Mouse (Mus musculus): Measurements from ENCODE around the gene Iqck.

Gene Iqck

DNA sequence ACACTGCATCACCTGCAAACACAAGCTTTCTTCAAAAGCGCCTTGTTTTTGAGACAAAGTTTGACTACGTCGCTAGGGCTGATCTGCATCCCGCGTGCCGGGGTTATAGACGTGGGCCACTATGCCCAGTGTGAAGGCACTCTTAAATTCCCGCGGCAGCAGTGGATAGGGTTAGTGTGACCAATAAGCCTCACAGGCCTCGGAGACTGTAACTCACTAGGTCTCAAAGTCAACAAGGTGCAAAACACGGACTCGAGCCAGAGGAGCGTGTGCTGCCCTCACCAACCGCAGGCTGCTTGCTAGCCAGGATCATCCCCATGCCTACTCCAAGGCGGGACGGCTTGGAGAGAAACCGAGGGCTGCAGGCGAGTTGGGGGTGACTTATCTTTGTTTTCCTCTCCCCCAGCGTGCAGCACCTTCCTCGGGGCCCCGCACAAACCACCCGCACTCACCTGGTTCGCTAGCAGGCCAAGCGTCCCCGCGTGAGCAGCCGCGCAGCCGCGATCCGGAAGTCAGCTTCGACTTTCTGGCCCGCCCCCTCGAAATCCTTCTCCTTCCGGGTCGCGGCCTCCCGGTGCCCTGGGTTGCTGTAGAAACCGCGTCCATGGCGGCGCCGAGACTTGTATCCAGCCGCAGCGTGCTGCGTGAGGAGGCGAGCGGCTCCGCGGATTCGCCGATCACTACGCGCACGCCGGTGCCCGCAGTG, at the start of gene Iqck:
TSS of gene Iqck (plus strand) at position 582 of the 706 bp plus-strand sequence.
- peak; percentile 66 for DNase-seq (ENCODE audit: low spot score)

DNA sequence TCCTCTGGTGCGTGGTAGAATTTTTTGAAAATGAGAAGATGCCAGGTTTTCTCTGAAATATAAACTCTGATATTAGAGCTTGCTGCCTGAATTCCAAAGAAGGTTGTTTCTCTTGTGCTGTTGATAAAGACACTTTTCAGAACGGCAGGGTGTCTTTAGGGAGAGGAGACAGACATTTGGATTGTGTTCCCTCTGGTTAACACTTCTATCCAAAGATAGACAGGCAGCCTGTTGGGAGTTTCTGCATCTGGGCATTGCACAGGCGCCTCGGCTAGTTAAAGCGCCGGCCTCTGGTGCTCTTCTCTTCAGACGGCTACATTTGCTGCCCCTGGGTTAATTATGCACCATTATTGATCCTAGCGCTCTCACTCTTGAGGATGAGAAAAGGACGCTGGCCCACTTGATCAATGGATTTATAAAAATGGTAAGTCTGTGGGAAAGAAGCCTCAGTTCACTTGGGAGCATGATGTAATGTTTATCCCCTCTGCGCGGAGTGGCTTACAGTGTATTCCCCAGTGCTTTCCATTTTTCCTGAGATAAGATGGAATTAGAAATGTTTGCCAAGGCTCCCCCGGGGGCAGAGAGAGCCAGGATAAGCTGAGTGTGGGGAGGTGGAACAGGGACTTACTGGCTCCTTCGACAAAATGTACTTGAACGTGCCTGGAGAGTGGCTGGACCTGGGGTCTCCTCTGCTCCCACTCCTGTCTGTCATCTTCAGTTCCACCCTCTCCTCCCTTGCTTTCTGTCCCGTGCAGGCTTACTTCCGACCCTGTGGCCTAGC, 48.7 kb upstream of the Iqck start:
- no peak for DNase-seq (ENCODE audit: low spot score)

DNA sequence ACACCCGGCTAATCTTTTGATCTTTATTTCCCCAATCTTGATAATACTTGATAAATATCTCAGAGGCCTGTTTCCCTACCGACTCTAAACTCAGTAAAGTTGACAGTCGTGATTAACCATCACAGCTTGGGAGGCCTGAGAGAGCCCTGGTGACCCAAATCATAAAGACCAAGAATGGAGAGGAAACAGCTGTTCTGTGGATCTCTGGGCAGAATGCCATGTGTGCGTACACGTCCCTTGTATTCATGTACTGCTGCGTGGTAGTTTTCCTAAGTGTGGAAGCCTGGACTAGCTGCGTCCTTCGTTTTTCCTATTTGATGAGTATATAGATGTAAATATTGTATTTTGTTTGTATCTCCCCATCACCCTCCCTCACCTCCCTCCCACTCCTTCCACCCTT, 47.7 kb upstream of the Iqck start:
- DNase-seq (ENCODE audit: low spot score): no peak

DNA sequence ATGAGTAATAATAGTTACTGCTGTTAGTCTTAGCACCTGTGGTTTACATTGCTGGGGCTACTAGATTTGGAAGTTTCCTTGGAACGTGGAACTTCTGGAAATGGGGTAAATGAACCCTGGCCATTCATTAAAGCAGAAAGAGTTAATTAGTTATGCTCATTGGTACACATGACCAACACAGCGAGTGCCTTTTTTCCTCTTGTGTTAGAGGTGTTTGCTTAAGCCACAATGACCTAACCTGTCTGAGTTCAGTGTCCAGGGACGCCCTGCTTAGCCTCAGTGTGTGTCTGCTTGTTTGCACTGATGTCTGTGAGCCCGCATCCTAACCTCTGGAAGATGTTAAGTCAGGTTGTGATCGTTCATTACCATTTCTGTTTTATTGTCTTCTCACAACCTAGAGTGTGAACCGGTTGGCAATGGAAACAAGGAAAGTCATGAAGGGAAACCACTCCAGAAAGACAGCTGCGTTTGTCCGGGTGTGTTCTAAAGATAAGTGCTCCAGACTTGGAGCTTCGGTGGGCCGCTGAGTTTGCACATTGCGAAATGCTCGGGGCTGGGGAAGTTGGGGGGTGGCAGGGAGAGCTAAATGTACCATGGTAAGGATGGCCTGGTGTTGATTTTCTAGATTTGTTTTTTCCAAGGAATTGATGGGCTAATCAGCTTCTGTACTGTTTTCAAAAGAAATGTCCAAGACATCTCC, 44.0 kb upstream of the Iqck start:
- no peak for DNase-seq (ENCODE audit: low spot score)

DNA sequence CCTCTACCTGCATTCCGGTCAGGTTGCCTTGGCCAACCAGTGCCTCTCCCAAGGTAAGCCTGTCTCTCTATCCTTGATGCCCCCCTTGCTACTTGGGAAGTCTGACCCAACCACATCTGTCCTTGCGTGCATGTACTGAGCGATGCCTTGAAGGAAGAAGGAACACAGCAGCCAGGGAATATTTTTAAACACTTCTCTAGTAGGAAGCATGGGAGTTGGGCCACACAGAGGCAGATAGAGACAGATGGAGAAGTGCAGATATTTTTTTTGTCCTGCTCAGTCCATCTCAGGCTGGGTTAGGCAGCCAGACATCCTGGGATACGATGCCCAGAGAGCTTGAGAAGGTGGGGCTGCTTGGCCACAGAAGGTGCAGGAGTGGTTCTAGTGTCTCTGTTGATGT, 42.0 kb upstream of the Iqck start:
- no peak for DNase-seq (ENCODE audit: low spot score)

DNA sequence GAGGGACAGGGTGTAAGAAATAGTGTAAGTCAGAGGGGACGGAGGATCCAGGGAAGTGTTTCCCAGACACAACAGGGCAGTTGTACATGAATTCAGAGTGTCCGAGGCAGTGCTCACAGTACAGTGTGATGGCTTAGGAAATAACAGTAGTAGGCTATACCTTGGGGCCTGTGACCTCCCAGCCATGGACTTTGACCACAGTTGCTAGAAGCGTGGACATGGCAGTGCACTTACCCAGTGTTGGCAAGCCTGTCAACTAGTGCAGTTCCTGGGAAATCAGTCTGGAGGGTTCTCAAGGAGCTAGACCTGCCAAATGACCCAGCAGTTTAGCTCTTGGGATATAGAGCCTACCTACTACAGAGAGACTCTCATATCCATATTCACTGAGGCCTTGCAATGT, 39.3 kb upstream of the Iqck start:
- no peak for DNase-seq (ENCODE audit: low spot score)

DNA sequence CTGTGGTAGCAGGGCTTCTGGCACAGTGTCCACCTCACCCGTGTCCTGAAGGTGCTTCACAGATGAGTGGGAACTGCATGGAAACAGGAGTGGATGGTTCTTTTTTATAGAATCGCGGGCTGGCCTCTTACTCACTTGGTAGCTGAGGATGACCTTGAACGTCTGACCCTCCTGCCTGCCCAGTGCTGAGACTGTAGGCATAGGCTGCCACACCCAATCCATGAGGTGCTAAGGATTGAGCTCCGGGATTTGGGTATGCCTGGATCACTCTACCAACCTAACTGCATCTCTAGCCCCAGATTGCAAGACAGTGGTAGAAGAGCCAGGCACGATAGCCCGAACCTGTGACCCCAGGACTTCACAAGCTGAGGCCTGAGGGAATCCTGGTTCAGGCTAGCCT, 37.8 kb upstream of the Iqck start:
- DNase-seq (ENCODE audit: low spot score): no peak

DNA sequence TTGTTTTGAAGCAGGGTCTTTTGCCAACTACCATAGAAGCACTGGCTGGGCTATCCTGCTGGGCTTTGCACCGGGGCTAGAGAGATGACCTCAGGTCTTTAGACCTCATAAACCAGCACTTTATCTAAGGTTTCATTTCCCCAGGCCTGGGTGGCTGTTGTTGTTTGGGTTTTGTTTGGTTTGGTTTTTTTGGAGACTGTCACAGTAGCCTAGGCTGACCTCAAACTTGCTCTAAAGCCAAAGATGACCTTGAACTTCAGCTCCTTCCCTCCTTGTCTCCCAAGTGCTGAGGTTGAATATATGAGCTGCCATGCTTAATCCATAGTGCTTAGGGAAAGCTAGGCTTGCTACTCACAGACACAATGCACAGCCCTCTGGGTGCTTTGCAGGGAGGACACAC, 35.9 kb upstream of the Iqck start:
- no peak for DNase-seq (ENCODE audit: low spot score)

DNA sequence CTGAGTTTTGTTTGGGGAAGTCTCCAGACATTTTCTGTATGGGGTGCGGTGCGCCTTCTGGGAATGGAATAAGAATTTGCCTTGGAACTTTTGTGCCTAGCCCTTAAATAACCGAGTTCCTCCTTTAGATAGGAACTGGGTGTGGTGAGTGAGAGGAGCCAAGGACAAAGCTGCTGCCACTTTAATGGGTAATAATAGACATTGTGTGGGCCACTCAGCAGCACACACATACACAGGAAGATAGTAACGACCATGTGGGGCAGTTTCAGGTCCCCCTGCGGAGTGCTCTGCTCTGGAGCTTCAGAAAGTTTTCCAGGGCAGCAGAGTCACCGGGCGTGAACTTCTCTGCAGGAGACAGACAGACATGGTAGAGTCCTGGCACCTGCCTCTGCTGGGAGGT, 34.2 kb upstream of the Iqck start:
- no peak for DNase-seq (ENCODE audit: low spot score)

DNA sequence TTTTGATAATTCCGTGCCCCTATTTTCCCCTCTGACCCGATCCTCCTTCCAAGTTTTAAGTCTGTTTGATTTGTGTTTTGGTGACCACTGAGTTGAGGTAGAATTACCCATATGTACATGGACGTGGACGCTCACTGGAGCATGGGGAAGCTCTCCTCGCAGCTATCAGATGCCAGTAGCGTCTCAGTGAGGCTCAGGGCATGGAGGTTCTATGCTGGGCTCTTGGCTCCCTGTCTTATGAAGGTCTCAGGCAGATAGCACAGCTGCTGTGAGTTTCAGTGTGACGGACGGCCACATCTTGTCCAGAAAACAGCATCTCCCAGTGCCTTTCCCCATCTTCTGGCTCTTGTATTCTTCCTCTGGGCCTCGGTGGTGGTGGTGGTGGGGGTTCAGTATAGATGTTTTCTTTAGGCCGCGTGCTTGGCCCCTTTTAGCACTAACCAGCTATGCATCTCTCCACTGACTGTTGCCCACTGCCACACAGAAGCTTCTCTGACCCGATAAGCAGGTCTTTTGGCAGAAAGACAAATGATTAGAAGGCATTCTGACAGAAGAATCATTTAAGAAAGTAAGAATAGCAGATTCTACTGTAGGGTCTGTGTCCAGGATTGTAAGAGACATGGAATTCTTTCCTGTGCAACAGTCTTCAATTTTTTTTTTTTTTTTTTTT, 33.5 kb upstream of the Iqck start:
- no peak for DNase-seq (ENCODE audit: low spot score)

DNA sequence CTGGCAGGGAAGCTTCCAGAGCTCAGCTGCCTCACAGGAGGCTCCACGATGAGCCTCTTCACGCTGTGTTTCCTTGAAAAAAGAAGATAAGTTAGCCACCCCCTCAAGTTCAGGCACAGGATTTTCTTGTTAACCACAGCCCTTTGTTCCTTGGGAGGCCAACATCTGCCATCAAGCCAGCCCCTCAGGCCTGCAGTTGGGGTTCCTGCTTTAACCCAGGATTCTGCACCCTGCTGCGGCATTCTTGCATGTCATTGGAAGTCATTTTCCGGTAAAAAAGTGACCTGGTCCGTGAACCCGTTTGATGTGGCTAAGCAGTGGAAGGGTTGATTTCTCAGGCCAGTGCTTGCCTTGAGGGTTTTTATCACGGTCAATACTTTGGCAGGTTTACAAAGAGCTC, 31.1 kb upstream of the Iqck start:
- DNase-seq (ENCODE audit: low spot score): no peak

DNA sequence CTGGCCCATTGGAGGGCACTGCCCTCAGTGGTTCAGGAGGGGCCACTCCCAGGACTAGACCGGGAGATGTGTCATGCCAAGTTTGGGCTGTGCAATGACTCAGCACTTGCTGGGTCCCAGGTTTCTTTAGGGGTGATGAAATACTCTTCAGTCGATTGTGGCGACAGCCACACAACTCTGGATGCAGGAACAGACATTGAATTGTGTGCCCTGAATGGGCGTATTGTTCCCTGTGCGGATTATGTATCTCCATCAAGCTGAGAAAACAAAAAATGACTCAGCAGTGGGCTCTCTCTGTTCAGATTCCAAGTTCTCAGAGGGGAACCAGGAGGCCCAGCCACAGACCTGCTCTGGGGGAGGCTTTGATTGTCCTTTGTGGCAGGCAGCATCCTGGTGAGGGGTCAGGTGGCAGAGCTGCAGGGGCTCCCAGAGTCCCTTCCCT, 27.6 kb upstream of the Iqck start:
- DNase-seq (ENCODE audit: low spot score): no peak

DNA sequence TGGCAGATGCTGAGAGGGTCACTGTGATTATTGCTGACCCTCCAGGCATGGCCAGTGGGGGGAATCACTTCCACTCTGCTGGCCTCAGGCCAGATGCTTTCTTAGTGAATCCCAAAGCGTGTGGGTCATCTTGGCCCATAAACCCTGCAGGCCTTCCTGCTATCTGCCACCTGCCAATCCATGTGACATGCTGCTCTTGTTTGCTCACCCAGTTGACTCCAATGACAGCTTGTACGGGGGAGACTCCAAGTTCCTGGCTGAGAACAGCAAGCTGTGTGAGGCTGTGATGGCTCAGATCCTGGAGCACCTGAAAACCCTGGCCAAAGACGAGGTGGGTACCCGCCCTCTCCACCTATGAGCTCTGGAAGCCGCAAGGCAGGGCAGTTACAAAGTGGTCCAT, 17.7 kb upstream of the Iqck start:
- DNase-seq (ENCODE audit: low spot score): no peak

DNA sequence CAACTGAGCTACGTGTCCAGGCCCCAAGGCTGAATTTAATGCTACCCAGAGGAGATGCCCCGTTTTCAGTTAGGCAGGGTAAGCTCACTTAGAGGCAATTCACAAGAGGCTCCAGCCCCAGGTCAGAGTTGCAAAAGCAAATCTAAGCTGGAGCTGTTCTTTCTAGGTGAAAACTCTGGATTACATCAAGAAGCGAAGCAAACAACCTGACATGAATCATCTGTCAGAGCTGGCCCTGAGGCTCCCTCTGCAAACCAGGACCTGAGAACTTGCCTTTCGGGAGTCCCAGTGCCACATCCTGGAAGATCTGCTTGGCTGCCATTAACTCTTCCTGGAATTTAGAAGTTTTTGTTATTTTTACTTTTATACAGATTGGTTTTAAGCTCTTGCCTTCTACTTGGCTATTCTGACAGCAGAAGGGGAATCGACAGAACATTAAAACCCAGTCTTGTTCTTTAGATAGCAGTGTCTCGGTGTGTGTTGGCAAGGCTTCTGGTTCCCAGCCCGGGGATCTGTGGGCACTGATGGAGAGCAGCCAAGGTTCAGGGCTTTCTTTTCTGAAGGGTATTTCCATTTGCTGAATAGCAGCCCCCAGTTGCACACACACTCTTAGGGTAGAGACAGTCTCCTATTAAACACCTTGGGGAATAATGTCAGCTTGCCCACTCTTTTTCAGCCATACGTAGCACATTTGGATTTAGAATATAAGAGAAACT, 14.4 kb upstream of the Iqck start:
- no peak for DNase-seq (ENCODE audit: low spot score)

DNA sequence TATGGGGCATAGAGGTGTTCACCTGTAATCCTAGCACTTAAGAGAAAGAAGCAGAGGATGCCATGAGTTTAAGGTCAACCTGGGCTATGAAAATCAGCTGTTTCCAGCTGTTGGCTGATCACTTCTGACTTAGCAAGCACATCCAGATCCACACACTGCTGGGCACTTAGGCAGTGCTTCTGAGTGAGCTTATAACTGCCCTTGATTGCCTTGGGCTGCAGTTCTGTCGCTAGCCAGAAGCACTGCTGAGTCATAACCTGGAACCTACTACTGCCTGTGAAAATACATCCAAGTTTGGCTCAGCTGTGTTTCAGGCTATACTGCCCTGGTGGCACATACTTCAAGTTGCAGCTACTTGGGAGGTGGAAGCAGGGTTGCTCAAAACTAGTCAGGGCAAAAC, 13.8 kb upstream of the Iqck start:
- no peak for DNase-seq (ENCODE audit: low spot score)

DNA sequence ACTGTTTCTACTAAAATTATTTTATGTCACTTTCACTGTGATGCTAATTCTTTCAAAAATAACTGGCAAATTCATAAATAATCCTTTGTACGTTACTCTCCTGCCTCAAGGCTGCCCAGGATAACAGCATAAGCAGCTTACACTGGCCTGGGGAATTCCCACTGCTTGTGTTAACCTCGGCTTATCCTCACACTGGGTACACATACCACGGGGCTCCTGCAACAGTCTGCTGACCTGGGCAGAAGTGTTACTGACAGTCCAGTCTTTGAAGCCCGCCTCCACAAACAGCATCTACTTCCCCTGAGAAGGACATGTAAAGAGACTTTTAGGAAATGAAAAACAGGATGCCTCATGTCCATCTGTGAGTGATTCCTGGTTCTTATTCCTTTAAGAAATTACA, 12.6 kb upstream of the Iqck start:
- no peak for DNase-seq (ENCODE audit: low spot score)

DNA sequence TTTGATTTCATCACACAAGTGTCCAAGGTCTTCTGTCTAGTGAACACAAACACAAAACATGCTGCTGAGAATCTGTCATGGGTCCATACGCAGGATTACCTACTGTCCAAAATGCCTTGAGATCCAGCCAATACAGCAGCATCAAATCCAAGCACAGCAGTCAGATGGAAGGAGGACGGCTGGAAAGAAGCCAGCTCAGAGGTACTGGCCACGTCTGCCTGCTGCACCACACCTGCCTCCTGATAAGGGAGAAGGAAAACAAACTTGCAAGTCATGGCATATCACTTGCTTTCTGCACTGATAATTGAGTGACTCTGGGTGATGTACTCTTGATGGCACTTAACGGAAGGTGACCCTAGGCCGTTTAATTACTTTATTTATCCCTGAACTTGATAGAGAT, 10.4 kb upstream of the Iqck start:
- no peak for DNase-seq (ENCODE audit: low spot score)

DNA sequence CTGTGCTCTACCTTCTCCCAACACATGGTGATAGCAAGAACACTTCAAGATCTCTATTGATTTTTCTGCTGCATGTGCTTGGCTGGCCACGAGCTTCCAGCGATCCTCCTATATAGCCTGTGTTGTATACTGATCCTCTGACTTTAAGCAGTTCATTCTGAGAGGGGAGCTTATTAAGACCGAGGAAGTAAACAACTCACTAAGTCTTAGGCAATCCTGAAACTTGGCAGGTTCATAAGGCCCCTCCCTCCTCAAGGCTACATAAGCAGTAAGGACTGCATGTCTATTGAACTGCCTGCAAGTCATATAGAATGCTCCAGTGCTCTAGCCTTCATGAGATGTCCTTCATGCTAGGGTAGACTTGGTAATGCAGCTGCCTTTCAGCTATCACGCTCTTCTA, 9.2 kb upstream of the Iqck start:
- no peak for DNase-seq (ENCODE audit: low spot score)

DNA sequence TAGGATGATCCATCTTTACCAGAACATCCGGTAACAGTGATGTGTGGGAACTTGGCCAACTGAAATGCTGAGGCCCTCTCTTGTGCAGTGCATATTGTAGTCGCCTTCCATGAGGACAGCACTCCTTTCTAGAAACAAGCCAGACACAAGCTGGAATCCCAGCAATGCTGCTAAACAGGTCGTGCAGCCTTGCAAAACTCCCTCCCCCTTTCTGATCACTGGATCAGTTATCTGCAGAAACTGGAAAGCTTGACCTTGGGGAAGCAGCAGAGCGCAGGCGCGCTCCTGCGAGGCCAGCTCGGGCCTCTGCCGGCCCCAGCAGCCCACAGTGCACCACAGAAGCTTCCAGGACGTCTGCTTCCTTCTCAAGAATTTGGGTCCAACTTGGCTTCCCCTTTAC, 6.8 kb upstream of the Iqck start:
- no peak for DNase-seq (ENCODE audit: low spot score)

DNA sequence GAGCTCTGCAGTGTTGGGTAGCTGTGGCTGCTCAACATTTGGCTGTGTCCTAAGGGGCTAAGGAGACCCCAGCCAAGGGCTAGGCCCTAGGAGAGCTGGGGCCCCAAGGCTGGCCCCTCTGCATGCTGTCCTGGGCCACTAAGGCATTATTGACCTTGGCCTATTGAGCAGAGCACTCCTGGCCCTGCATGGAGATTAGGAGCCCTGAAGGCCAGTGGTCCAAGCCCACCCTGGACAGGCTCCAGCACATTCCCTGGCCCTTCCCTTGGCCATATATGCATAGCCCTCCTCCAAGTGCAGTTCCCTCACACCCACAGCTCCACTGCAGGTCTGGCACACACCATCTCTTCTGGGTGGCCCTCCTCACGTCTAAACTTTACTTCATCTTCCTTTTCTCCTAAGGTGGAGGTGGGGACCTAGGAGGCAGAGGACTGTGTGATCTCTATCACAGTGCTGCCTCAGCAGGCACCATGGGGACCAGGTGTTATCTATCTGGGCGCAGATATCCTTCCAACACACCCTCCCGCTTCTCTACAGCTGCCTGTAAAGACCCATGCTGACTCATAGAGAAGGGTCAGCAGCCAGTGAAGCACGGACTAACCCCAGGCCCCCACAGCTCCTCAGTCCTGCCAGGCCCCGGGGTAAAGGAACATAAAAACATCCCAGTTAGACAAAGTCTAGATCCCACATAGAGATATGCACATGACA, 5.9 kb upstream of the Iqck start:
- no peak for DNase-seq (ENCODE audit: low spot score)

DNA sequence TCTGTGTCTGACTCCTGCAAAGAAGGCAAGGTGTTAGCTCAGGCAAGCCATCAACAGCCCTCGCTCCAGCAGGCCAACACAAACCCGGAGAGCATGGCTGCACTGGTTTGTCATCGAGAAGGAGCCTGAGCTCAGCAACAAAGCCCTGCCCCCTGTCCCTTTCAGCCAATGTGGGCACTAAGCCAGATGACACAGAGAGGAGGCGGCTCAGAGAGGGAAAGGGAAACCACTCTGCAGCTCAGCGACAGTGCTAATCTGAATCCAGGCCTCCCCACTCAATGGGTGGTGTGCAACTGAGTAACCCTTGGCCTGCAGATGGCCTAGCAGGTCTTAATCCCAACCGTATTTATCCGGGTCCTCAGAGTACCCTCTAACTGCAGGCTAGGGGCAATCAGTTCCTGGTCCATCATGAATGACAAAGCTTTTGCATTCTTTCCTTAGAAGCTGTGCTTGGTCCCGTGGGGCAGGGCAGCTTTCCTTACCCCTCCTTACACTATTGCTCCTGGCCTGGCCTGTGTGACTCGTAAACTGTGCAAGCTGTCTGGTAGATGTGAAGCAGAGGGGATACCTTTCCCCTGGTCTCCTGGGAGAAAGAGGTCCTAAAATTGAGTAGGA, 4.8 kb upstream of the Iqck start:
- no peak for DNase-seq (ENCODE audit: low spot score)
